Mouse (Mus musculus): ENCODE measurements around the gene Gpr19.

Gpr19 gene

GRCm38 (mm10) chr6:134854782-134855181, 43.6 kb downstream of the Gpr19 start:
- in situ Hi-C loops (cut with MboI, MseI), result no loop called here

GRCm38 (mm10) chr6:134849985-134850384, 48.4 kb downstream of the Gpr19 start:
- in situ Hi-C loops (cut with MboI, MseI), result no loop called here

GRCm38 (mm10) chr6:134849461-134849860, 48.9 kb downstream of the Gpr19 start:
- in situ Hi-C loops (cut with MboI, MseI), result no loop called here

GRCm38 (mm10) chr6:134848197-134848890, 50.0 kb downstream of the Gpr19 start:
- in situ Hi-C loops (cut with MboI, MseI), result no loop called here

GRCm38 (mm10) chr6:134847550-134847949, 50.8 kb downstream of the Gpr19 start:
- in situ Hi-C loops (cut with MboI, MseI), result no loop called here

- in situ Hi-C loops (cut with MboI, MseI), result no loop called here
These were observed 52.1 kb downstream of the Gpr19 start for GRCm38 (mm10) chr6:134846308-134846707.

GRCm38 (mm10) chr6:134845726-134846125, 52.7 kb downstream of the Gpr19 start:
- in situ Hi-C loops (cut with MboI, MseI), result no loop called here

- in situ Hi-C loops (cut with MboI, MseI), result no loop called here
These were observed 58.0 kb downstream of the Gpr19 start for GRCm38 (mm10) chr6:134840346-134840745.

GRCm38 (mm10) chr6:134838111-134838510, 60.3 kb downstream of the Gpr19 start:
- in situ Hi-C loops (cut with MboI, MseI), result no loop called here

- in situ Hi-C loops (cut with MboI, MseI), result no loop called here
These were observed 63.7 kb downstream of the Gpr19 start for GRCm38 (mm10) chr6:134834585-134835251.

- in situ Hi-C loops (cut with MboI, MseI), result no loop called here
These were observed 67.6 kb downstream of the Gpr19 start for GRCm38 (mm10) chr6:134830776-134831175.

- in situ Hi-C loops (cut with MboI, MseI), result loop anchor here (5.0 kb wide), 1 partner anchor 38 kb away; the partner anchor contains the start of gene Dusp16
These were observed 68.3 kb downstream of the Gpr19 start, which contains the start of gene Crebl2 for GRCm38 (mm10) chr6:134829786-134830700. TSS of gene Crebl2 (plus strand) at chr6:134830154.

GRCm38 (mm10) chr6:134822844-134823243, 75.5 kb downstream of the Gpr19 start:
- in situ Hi-C loops (cut with MboI, MseI), result no loop called here

GRCm38 (mm10) chr6:134820411-134820810, 78.0 kb downstream of the Gpr19 start:
- in situ Hi-C loops (cut with MboI, MseI), result no loop called here

GRCm38 (mm10) chr6:134819741-134820140, 78.6 kb downstream of the Gpr19 start:
- in situ Hi-C loops (cut with MboI, MseI), result no loop called here
